Mouse (Mus musculus): ENCODE measurements around the gene Tst. TPM values are rescaled to one million over a fixed set of nuclear protein-coding genes. Genes with fewer than 3 reads are reported as not detected.

Tst gene
- total and polyA plus RNA-seq, 3 experiments = 0.56 to 2.0 (median 0.67) TPM

DNA sequence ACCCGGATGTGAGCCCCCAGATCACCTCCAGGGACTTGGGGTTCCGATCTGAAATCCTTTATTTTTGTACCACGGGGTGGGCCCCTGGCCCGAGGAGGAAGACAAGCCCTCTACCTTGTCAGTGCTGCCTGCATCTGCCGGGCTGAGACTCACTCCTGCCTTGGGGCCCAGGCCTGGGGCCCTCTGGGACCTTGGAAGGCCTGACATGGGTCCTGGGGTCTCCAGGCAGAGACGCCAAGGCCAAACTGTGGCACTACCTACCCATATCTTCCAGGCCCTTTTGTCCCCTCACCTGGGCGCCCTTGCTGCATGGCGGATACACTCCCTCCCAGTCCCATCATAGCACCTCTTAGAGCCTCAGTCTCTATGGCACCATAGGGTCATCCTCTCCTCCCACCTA lies 32.8 kb upstream of the Tst start:
- DNase-seq (ENCODE audit: extremely low read depth) = no peak
- no peak overlapping the region for H3K9ac ChIP-seq (ENCODE audit: insufficient read depth, low read depth)

GRCm38 (mm10) chr15:78438018-78438394 lies 32.3 kb upstream of the Tst start:
- in situ Hi-C loops (cut with MboI; ENCODE audit: low pct_ligation_motif_present, low pct_unique_long_range_greater_than_20kb, low sequenced_read_pairs) = loop anchor here (25.0 kb wide), 1 partner anchor 299 kb away; no protein-coding TSS in a partner anchor

More for the DNA sequence above, 32.8 kb upstream of the Tst start:
- Histone ChIP-seq H3K9me3 (replicated peaks; ENCODE audit: low read length) (no peaks in the 10 kb centered on the region), H3K27me3 (replicated peaks) (peaks cover 59% of the 10 kb centered on the region), H3K36me3 (replicated peaks in 1 of 2; ENCODE audit: control insufficient read depth in 1 of 2, insufficient read depth in 1 of 2, low read length in 1 of 2) (no peaks in the 10 kb centered on the region), H3K79me2 (replicated peaks; ENCODE audit: control insufficient read depth, extremely low read depth, insufficient read depth, poor library complexity, severe bottlenecking) (no peaks in the 10 kb centered on the region), H3K4me3 (replicated peaks in 1 of 3; ENCODE audit: low read depth in 2 of 3, low read length in 2 of 3, poor library complexity in 1 of 3) (no peak overlapping the region), H3K4me2 (ENCODE audit: insufficient read depth, low read depth, poor library complexity, severe bottlenecking) (no peak overlapping the region), H3K4me1 (ENCODE audit: control insufficient read depth in 1 of 2, insufficient read depth in 2 of 2) (peaks cover 19 to 35% of the 10 kb centered on the region in 2 experiments), H3K27ac (ENCODE audit: insufficient read depth, low read depth) (no peak overlapping the region)
- dilution Hi-C loops (cut with MboI; ENCODE audit: extremely low pct_ligation_motif_present, extremely low pct_unique_long_range_greater_than_20kb, low sequenced_read_pairs) (no loop called here), in situ Hi-C loops (cut with MboI; ENCODE audit: low pct_ligation_motif_present, low pct_unique_long_range_greater_than_20kb, low sequenced_read_pairs) (loop anchor here (25.0 kb wide), 1 partner anchor 299 kb away; no protein-coding TSS in a partner anchor)
- no peak for TF ChIP-seq NRF1 (IDR thresholded peaks at IDR 0.05; ENCODE audit: low read depth, low read length)
- TF ChIP-seq ELF1 (IDR thresholded peaks at IDR 0.05; ENCODE audit: low read depth, low read length) = no peak
- TF ChIP-seq RAD21 (IDR thresholded peaks at IDR 0.05; ENCODE audit: low read depth, low read length) = no peak
- TF ChIP-seq MAX (IDR thresholded peaks at IDR 0.05; ENCODE audit: low read length) = no peak
- TF ChIP-seq ZKSCAN1 (IDR thresholded peaks at IDR 0.05; ENCODE audit: borderline replicate concordance, low read depth, low read length) = no peak
- no peak for TF ChIP-seq JUN (IDR thresholded peaks at IDR 0.05; ENCODE audit: insufficient read depth, low read depth, low read length)
- TF ChIP-seq POLR2AphosphoS2 (IDR thresholded peaks at IDR 0.05; ENCODE audit: low read depth, low read length) = no peak
- no peak for TF ChIP-seq ETS1 (conservative IDR thresholded peaks at IDR 0.05; ENCODE audit: low read depth, low read length)
- TF ChIP-seq E2F4 (IDR thresholded peaks at IDR 0.05; ENCODE audit: insufficient replicate concordance, low read depth, low read length) = no peak
- TF ChIP-seq PAX5 (IDR thresholded peaks at IDR 0.05; ENCODE audit: low read length) = no peak
- TF ChIP-seq SMC3 (IDR thresholded peaks at IDR 0.05; ENCODE audit: low read depth, low read length) = no peak
- no peak for TF ChIP-seq HCFC1 (IDR thresholded peaks at IDR 0.05; ENCODE audit: low read depth, low read length)
- TF ChIP-seq KAT2A (IDR thresholded peaks at IDR 0.05; ENCODE audit: insufficient replicate concordance, low read length) = no peak
- no peak for TF ChIP-seq BHLHE40 (IDR thresholded peaks at IDR 0.05; ENCODE audit: low read depth, low read length)

More at GRCm38 (mm10) chr15:78438018-78438394, 32.3 kb upstream of the Tst start:
- Histone ChIP-seq H3K4me3 (replicated peaks in 1 of 3; ENCODE audit: low read depth in 2 of 3, low read length in 2 of 3, poor library complexity in 1 of 3) (no peak overlapping the region), H3K4me1 (ENCODE audit: control insufficient read depth in 1 of 2, insufficient read depth in 2 of 2) (peaks cover 19 to 38% of the 10 kb centered on the region in 2 experiments), H3K9ac (ENCODE audit: insufficient read depth, low read depth) (no peak overlapping the region), H3K27ac (ENCODE audit: insufficient read depth, low read depth) (no peak overlapping the region), H3K9me3 (replicated peaks; ENCODE audit: low read length) (no peaks in the 10 kb centered on the region), H3K4me2 (ENCODE audit: insufficient read depth, low read depth, poor library complexity, severe bottlenecking) (no peak overlapping the region), H3K79me2 (replicated peaks; ENCODE audit: control insufficient read depth, extremely low read depth, insufficient read depth, poor library complexity, severe bottlenecking) (no peaks in the 10 kb centered on the region), H3K36me3 (replicated peaks in 1 of 2; ENCODE audit: control insufficient read depth in 1 of 2, insufficient read depth in 1 of 2, low read length in 1 of 2) (no peaks in the 10 kb centered on the region), H3K27me3 (replicated peaks) (peaks cover 59% of the 10 kb centered on the region)
- dilution Hi-C loops (cut with MboI; ENCODE audit: extremely low pct_ligation_motif_present, extremely low pct_unique_long_range_greater_than_20kb, low sequenced_read_pairs) = no loop called here
- DNase-seq (ENCODE audit: extremely low read depth) = no peak
- TF ChIP-seq POLR2A (IDR thresholded peaks at IDR 0.05; ENCODE audit: low read depth, low read length) = no peak
- TF ChIP-seq ETS1 (conservative IDR thresholded peaks at IDR 0.05; ENCODE audit: low read depth, low read length) = no peak
- TF ChIP-seq PAX5 (IDR thresholded peaks at IDR 0.05; ENCODE audit: low read length) = no peak
- no peak for TF ChIP-seq BHLHE40 (IDR thresholded peaks at IDR 0.05; ENCODE audit: low read depth, low read length)
- no peak for TF ChIP-seq MXI1 (IDR thresholded peaks at IDR 0.05; ENCODE audit: low read depth, low read length)
- TF ChIP-seq MAX (IDR thresholded peaks at IDR 0.05; ENCODE audit: low read length) = no peak
- TF ChIP-seq CTCF (conservative IDR thresholded peaks at IDR 0.05 in 1 of 2, IDR thresholded peaks at IDR 0.05 in 1 of 2; ENCODE audit: low read depth in 2 of 2, low read length in 2 of 2) = no peak
- no peak for TF ChIP-seq CHD2 (IDR thresholded peaks at IDR 0.05; ENCODE audit: low read length)
